Mouse (Mus musculus) testis, adult 2 months (tissue): ENCODE results near the gene Gnaq.

ENCODE experiments used
- CTCF ChIP-seq: fragments of 200-500 bp; IDR thresholded peaks from 2 replicates; pipeline ENCODE4 v1.5.1; 2012; ENCODE audit warnings: low read depth, mild to moderate bottlenecking, inconsistent platforms, low read length, moderate library complexity; ENCODE audit not compliant: control insufficient read depth, insufficient read depth, insufficient replicate concordance
- POLR2A ChIP-seq: fragments of 200-500 bp; IDR thresholded peaks from 2 replicates; pipeline ENCODE4 v1.6.1; 2012; ENCODE audit warnings: low read depth, mild to moderate bottlenecking, inconsistent platforms, low read length, moderate library complexity; ENCODE audit not compliant: control insufficient read depth

DNA sequence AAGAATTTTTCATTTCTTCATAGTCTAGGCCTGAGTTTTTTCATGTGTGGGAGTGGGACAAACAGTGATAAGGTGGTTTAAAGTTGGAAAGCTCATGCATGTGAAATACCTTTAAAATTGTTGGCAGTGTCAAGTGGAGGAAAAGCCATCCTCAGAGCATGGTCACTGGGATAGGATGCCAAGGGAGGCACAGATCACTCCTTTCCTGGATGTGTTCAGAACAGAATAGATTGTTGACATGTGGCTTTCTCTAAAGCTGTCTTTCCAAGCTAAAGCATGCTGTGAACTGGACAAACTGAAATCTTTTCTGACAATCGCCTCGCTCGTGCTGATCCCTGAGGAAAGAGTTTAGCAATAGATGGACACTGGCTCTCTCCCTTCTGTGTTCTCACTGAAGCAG, 90.5 kb downstream of the Gnaq start:
- TF ChIP-seq CTCF (no peak), POLR2A (no peak)
